Mouse (Mus musculus): ENCODE data around the gene Ccdc13. TPM values are rescaled to one million over a fixed set of nuclear protein-coding genes. Genes with fewer than 3 reads are reported as not detected.

Ccdc13 gene
- polyA plus RNA-seq, 1 experiment: 0.12 TPM

DNA sequence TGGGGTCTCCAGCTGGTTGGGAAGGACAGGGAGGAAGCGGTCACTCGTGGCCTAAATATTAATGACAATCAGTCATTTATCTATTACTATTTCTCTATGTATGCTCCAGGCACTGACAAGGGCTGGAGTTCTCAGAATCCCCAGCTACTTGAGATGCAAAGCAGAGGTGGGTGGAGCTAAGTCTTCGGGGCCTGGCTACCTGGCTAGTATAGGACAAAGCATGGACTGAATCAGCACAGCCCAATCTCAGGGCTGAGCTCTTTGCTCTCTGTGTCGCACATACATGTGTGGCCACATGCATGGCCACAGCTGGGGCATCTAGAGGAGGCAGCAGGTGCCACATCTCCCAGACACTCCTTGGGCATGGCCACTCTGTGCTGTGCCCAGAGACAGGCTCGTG lies 18.5 kb downstream of the Ccdc13 start:
- Histone ChIP-seq H3K27me3 (ENCODE audit: control insufficient read depth, insufficient read depth, insufficient read length) (no peaks in the 10 kb centered on the region), H3K79me3 (ENCODE audit: low read depth) (no peaks in the 10 kb centered on the region), H3ac (ENCODE audit: control insufficient read depth, insufficient read length, low read depth) (no peak overlapping the region), H3K79me2 (ENCODE audit: control insufficient read depth, insufficient read depth) (no peaks in the 10 kb centered on the region), H3K4me3 (ENCODE audit: insufficient read depth, poor library complexity, severe bottlenecking) (no peak overlapping the region), H3K36me3 (ENCODE audit: control insufficient read depth, insufficient read depth) (no peaks in the 10 kb centered on the region)
- no peak for TF ChIP-seq MAX (IDR thresholded peaks at IDR 0.05)
- TF ChIP-seq CTCF (IDR thresholded peaks at IDR 0.05; ENCODE audit: control insufficient read depth, insufficient read depth, insufficient read length): no peak
- no peak for TF ChIP-seq FOSL1 (IDR thresholded peaks at IDR 0.05; ENCODE audit: insufficient read depth, low read length, poor library complexity, severe bottlenecking)
- no peak for TF ChIP-seq MYOG (IDR thresholded peaks at IDR 0.05; ENCODE audit: control insufficient read depth, extremely low read depth, insufficient read length)
- no peak for TF ChIP-seq CEBPB (IDR thresholded peaks at IDR 0.05; ENCODE audit: low read depth)
- no peak for TF ChIP-seq USF1 (IDR thresholded peaks at IDR 0.05; ENCODE audit: low read depth)
- no peak for TF ChIP-seq MYOD1 (IDR thresholded peaks at IDR 0.05; ENCODE audit: control insufficient read depth, insufficient read length, low read depth)

DNA sequence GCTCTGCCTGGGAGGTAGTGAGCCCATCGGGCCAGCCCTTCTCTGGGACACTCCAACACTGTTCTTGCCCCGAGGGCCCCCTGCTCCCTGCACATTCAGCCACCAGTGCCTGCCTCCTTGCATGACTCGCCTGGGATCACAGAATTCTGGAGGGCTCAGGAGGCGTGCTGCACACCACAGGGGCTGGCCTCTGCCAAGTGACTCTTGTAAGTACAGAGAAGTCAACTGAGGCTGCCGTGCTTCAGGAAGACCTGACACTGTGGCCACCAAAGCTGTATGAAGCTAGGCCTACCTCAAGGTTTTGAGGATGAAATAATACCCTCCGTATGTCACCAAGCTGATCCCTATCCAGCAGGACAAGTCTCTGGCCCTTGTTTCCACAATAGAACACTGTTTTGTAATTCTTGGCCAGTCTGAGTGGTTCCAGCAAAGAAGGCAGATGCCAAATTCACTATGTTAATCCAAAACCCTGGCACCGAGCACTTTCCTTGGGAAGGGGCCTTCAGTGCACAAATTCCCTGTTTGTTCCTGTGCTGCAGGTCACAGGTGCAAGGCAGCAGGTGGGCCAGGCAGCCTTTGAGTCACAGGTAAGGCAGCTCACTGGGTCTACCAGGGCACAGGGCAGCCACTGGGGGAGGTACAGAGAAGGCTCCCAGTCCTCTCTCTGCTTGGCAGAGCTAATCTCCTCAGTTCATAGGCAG lies 19.3 kb downstream of the Ccdc13 start:
- Histone ChIP-seq H3ac (ENCODE audit: control insufficient read depth, insufficient read length, low read depth) (no peak overlapping the region), H3K79me2 (ENCODE audit: control insufficient read depth, insufficient read depth) (no peaks in the 10 kb centered on the region), H3K36me3 (ENCODE audit: control insufficient read depth, insufficient read depth) (no peaks in the 10 kb centered on the region), H3K4me3 (ENCODE audit: insufficient read depth, poor library complexity, severe bottlenecking) (no peak overlapping the region), H3K27me3 (ENCODE audit: control insufficient read depth, insufficient read depth, insufficient read length) (no peaks in the 10 kb centered on the region), H3K79me3 (ENCODE audit: low read depth) (no peaks in the 10 kb centered on the region)
- TF ChIP-seq CEBPB (IDR thresholded peaks at IDR 0.05; ENCODE audit: low read depth) (no peak), MAX (IDR thresholded peaks at IDR 0.05) (no peak)

DNA sequence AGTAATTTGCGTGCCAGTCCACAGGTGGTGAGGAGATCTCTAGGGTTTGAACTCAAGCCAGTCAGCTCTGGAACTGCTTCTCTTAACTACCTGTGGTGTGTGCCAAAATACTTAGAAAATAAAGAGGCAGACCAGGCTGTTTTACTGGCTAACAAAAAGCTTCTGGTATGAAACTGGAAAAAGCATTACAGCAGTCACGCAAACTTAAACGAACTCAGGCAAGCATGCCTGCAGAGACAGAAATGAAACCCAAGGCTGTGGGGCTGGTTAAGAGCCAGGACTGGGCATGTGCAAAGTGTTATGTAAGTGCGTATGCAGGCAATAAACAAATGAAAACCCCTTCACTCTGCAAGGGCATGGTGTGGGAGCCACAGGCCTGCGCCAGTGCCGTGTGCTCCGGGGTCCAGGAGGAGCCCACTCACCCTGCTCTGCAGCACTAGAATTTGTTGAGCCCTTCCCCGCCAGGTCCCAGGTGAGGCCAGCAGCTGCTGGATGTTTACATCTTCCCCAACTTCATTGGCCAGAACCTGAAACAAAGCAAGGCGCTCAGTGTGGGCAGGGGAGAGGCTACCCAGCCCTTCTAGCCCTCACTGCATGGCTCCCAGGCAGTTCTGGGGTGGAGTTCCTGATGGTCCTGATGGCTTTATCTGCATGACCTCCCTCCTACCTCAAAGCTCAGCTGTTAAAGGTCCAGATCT lies 20.0 kb downstream of the Ccdc13 start:
- H3K36me3 ChIP-seq (ENCODE audit: control insufficient read depth, insufficient read depth): no peaks in the 10 kb centered on the region
- TF ChIP-seq USF1 (IDR thresholded peaks at IDR 0.05; ENCODE audit: low read depth): no peak

DNA sequence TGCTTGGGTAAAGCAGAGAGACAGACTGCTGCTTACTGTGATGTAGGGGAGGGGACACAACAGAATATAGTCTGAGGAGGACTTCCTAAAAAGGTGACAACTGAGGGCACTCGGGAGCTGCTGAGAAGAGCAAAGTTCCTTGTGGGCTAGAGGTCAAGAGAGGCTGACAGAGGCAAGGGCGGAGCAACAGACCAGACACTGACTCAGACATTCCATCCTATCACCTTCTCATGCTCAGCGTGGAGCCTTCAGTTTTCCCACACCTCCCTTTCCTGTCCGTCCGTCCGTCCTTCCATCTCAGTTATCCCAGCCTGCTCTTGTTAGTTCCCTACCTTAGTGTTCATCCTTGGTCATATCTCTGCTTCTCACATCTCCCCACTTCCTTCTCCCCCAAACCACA lies 24.1 kb downstream of the Ccdc13 start:
- TF ChIP-seq MYOG (IDR thresholded peaks at IDR 0.05; ENCODE audit: control insufficient read depth, extremely low read depth, insufficient read length) (no peak), FOSL1 (IDR thresholded peaks at IDR 0.05; ENCODE audit: insufficient read depth, low read length, poor library complexity, severe bottlenecking) (no peak), USF1 (IDR thresholded peaks at IDR 0.05; ENCODE audit: low read depth) (no peak), CEBPB (IDR thresholded peaks at IDR 0.05; ENCODE audit: low read depth) (no peak), MYOD1 (IDR thresholded peaks at IDR 0.05; ENCODE audit: control insufficient read depth, insufficient read length, low read depth) (no peak), CTCF (IDR thresholded peaks at IDR 0.05; ENCODE audit: control insufficient read depth, insufficient read depth, insufficient read length) (no peak), MAX (IDR thresholded peaks at IDR 0.05) (no peak)
- no peak overlapping the region for H3ac ChIP-seq (ENCODE audit: control insufficient read depth, insufficient read length, low read depth)
- H3K79me3 ChIP-seq (ENCODE audit: low read depth): no peaks in the 10 kb centered on the region
- H3K4me3 ChIP-seq (ENCODE audit: insufficient read depth, poor library complexity, severe bottlenecking): no peak overlapping the region
- no peaks in the 10 kb centered on the region for H3K27me3 ChIP-seq (ENCODE audit: control insufficient read depth, insufficient read depth, insufficient read length)
- no peaks in the 10 kb centered on the region for H3K36me3 ChIP-seq (ENCODE audit: control insufficient read depth, insufficient read depth)
- no peaks in the 10 kb centered on the region for H3K79me2 ChIP-seq (ENCODE audit: control insufficient read depth, insufficient read depth)

More for the DNA sequence above, 20.0 kb downstream of the Ccdc13 start:
- no peak overlapping the region for H3ac ChIP-seq (ENCODE audit: control insufficient read depth, insufficient read length, low read depth)
- no peak overlapping the region for H3K4me3 ChIP-seq (ENCODE audit: insufficient read depth, poor library complexity, severe bottlenecking)
- no peaks in the 10 kb centered on the region for H3K27me3 ChIP-seq (ENCODE audit: control insufficient read depth, insufficient read depth, insufficient read length)
- no peaks in the 10 kb centered on the region for H3K79me3 ChIP-seq (ENCODE audit: low read depth)
- no peaks in the 10 kb centered on the region for H3K79me2 ChIP-seq (ENCODE audit: control insufficient read depth, insufficient read depth)

DNA sequence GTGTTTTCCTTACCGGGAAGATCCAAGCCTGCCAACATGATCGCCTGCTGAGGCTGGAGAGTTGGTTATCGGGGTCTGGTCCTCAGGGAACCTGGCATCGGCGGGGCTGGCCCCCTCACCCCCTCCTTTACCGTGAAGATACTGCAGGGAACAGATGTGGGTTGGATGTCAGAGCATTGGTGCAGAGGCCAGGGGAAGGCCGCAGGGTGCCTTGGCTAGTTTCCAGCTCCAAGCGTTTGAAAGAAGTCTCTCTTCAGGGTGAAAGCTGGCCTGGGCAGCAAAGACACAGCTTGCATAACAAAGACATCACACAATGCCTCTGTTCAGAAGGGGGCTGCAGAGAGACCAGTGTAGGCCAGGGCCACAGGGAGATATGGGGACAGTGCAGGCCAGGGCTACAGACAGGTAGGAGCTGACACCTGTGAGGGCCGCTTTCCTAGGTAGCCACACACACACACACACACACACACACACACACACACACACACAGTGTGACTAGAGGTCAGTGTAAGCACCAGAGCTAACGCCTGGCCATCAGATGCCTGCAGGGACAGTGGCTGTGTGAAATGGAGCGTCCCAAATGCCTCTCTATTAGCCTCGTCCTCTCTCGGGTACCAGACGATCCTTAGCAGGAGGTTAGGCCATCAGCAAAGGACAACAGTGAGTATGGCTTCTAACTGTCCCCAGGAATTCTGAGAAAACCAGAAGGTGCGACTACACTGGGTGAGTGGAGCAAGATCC lies 29.0 kb downstream of the Ccdc13 start:
- no peaks in the 10 kb centered on the region for H3K79me3 ChIP-seq (ENCODE audit: low read depth)
- H3K36me3 ChIP-seq (ENCODE audit: control insufficient read depth, insufficient read depth): no peaks in the 10 kb centered on the region
- TF ChIP-seq USF1 (IDR thresholded peaks at IDR 0.05; ENCODE audit: low read depth) (no peak), MYOD1 (IDR thresholded peaks at IDR 0.05; ENCODE audit: control insufficient read depth, insufficient read length, low read depth) (no peak), MYOG (IDR thresholded peaks at IDR 0.05; ENCODE audit: control insufficient read depth, extremely low read depth, insufficient read length) (no peak), MAX (IDR thresholded peaks at IDR 0.05) (no peak), FOSL1 (IDR thresholded peaks at IDR 0.05; ENCODE audit: insufficient read depth, low read length, poor library complexity, severe bottlenecking) (no peak), CTCF (IDR thresholded peaks at IDR 0.05; ENCODE audit: control insufficient read depth, insufficient read depth, insufficient read length) (no peak)
- no peaks in the 10 kb centered on the region for H3K79me2 ChIP-seq (ENCODE audit: control insufficient read depth, insufficient read depth)
- H3K27me3 ChIP-seq (ENCODE audit: control insufficient read depth, insufficient read depth, insufficient read length): no peaks in the 10 kb centered on the region
- no peak overlapping the region for H3ac ChIP-seq (ENCODE audit: control insufficient read depth, insufficient read length, low read depth)
- H3K4me3 ChIP-seq (ENCODE audit: insufficient read depth, poor library complexity, severe bottlenecking): no peak overlapping the region

DNA sequence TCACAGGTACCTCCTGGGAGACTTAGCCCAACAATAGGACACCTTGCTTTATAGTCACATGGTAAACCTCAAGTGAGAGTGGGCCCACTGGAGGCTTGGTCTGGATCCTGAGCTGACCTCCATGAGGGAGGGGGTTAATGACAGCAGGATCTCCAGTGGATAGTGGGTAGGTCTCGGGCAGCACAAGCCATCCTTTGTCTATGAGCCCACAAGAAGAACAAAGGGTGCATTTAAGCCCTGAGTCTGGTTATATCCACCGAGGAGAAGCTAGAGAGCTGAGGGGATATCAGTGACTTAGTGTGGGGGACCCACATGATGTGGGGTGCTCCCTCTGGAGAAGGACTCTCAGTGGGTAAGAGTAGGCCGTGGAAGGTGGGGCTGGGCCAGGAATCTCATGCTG lies 30.8 kb downstream of the Ccdc13 start:
- H3K36me3 ChIP-seq (ENCODE audit: control insufficient read depth, insufficient read depth): no peaks in the 10 kb centered on the region
- no peak overlapping the region for H3K4me3 ChIP-seq (ENCODE audit: insufficient read depth, poor library complexity, severe bottlenecking)
- no peaks in the 10 kb centered on the region for H3K79me3 ChIP-seq (ENCODE audit: low read depth)
- H3K79me2 ChIP-seq (ENCODE audit: control insufficient read depth, insufficient read depth): no peaks in the 10 kb centered on the region
- H3K27me3 ChIP-seq (ENCODE audit: control insufficient read depth, insufficient read depth, insufficient read length): no peaks in the 10 kb centered on the region
- TF ChIP-seq FOSL1 (IDR thresholded peaks at IDR 0.05; ENCODE audit: insufficient read depth, low read length, poor library complexity, severe bottlenecking) (no peak), CTCF (IDR thresholded peaks at IDR 0.05; ENCODE audit: control insufficient read depth, insufficient read depth, insufficient read length) (no peak), CEBPB (IDR thresholded peaks at IDR 0.05; ENCODE audit: low read depth) (no peak), MYOD1 (IDR thresholded peaks at IDR 0.05; ENCODE audit: control insufficient read depth, insufficient read length, low read depth) (no peak), USF1 (IDR thresholded peaks at IDR 0.05; ENCODE audit: low read depth) (no peak), MYOG (IDR thresholded peaks at IDR 0.05; ENCODE audit: control insufficient read depth, extremely low read depth, insufficient read length) (no peak), MAX (IDR thresholded peaks at IDR 0.05) (no peak)
- H3ac ChIP-seq (ENCODE audit: control insufficient read depth, insufficient read length, low read depth): no peak overlapping the region
